Mouse (Mus musculus) layer of hippocampus, adult 9-11 months (tissue): ENCODE results near the gene Rpl31.

Experiments used
- DNase-seq: peaks from one replicate; pipeline ENCODE4 v3.0.0; 2022

The Rpl31 gene

GRCm38 (mm10) chr1:39367601-39368266, at the start of gene Rpl31:
Gene Rpl31 (plus strand): TSS chr1:39367842.
- DNase-seq = peak; percentile 98

DNA sequence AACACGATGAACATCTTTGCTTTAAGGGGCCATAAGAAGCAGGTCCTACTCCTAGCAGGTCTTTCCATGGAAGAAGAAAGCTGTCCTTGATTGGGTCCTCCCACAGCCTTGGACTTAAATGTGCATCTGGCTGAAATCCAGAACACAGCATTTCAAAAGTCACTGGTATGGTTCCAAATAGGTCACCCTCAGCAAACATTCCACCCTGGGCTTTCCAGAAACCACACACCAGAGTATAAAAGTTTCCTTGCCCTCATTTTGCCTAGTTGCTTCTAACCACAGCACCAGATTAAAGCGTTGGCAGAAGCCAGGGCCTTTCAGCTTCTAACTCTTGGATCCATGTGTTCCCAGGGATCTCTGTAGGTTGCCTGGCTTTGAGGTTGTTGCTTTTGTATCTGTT, 49.7 kb upstream of the Rpl31 start:
- DNase-seq = no peak

DNA sequence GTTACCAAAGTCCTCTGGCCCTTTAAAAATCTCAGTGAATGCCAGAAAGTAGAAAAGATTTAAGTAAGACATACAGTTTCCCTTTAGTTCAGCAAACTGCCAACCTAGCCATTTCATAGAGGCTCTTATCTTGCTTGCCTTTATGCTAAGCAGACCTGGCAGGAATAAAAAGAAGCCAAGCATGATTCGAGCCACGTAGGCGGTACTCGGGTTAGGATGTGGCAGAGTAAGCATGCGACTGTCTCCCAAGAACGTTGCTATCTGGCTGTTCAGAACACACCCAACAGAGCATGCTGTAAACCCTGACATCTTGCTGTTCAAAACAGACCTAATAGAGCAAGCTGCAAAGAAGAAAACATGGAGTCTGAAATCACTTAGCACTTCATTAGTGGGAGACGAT, 48.8 kb upstream of the Rpl31 start:
- peak; percentile 39 for DNase-seq

- DNase-seq = no peak
Observed at GRCm38 (mm10) chr1:39321954-39322353, 45.7 kb upstream of the Rpl31 start.

GRCm38 (mm10) chr1:39325228-39325627, 42.4 kb upstream of the Rpl31 start:
- no peak for DNase-seq

GRCm38 (mm10) chr1:39327546-39327945, 40.1 kb upstream of the Rpl31 start:
- DNase-seq = no peak

- no peak for DNase-seq
Observed at GRCm38 (mm10) chr1:39330857-39331594, 36.6 kb upstream of the Rpl31 start.

- no peak for DNase-seq
Observed at GRCm38 (mm10) chr1:39332456-39332855, 35.2 kb upstream of the Rpl31 start.

GRCm38 (mm10) chr1:39335561-39336196, 32.0 kb upstream of the Rpl31 start:
- no peak for DNase-seq

GRCm38 (mm10) chr1:39336788-39337187, 30.9 kb upstream of the Rpl31 start:
- DNase-seq = peak; percentile 53

DNA sequence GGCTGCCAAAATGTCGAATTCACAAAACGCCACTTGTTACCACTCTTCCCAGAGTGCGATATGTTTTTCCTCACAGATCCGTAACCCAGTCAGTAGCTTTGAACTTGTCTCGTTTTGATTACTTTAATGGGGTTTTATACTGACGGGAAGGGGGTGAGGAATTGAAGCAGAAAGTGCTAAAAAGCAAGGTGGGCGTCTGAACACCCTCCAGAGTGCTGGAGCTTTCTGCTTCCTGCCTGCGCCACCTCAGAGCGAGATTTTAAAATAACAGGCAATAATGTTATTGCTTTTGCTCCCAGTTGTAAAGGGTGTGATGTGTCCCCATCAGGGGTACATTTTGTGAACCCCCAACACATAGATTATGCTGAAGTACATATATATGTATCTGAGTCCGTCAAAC, 28.8 kb upstream of the Rpl31 start:
- DNase-seq = no peak

- DNase-seq = no peak
Observed at GRCm38 (mm10) chr1:39339455-39339854, 28.2 kb upstream of the Rpl31 start.

- no peak for DNase-seq
Observed at GRCm38 (mm10) chr1:39340156-39340555, 27.5 kb upstream of the Rpl31 start.

GRCm38 (mm10) chr1:39340647-39341046, 27.0 kb upstream of the Rpl31 start:
- peak; percentile 34 for DNase-seq

DNA sequence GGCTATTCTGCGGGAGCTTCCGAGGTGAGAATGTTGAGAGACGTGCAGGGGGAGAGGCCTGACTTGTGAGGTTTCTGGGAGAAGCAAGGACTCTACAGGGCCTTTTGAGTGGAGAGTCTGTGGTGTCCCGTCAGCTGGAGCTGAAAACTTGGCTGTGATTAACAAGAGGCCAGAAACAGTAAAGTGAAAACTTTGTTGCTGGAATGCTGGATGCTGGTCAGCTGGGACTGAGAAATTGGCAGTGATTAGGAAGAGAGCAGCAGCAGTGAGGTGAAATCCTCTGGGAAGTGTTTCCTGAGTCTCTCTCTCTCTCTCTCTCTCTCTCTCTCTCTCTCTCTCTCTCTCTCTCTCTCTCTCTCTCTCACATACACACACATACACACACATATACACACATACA, 25.8 kb upstream of the Rpl31 start:
- DNase-seq = no peak

- DNase-seq = no peak
Observed at GRCm38 (mm10) chr1:39343242-39343641, 24.4 kb upstream of the Rpl31 start.

DNA sequence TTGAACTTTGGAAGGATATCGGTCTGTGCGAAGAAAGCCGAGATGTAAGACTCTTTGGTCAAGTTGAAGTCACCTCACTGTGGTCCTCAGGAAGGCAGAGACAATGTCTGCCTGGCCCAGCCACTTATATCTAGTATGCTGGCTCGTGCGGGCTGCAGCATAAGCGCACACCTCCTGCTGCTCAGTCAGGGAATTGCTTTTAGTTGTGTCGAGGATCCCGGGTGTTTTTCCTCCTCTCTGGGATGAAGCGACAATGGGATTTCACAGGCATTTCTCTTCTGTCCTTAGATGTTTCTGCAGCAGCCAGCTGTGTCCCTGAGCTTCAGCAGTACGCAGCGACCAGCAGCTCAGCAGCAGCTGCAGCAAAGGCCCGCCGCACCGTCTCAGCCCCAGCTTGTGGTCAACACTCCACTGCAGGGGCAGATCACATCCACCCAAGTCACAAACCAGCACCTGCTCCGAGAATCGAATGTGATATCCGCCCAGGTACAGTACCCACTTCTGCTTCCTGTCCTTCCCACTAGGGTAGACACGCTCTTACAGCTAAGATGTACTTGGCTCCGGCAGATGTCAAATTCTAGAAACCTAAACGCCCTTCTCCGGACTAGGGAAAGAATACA, 22.6 kb upstream of the Rpl31 start:
- no peak for DNase-seq

DNA sequence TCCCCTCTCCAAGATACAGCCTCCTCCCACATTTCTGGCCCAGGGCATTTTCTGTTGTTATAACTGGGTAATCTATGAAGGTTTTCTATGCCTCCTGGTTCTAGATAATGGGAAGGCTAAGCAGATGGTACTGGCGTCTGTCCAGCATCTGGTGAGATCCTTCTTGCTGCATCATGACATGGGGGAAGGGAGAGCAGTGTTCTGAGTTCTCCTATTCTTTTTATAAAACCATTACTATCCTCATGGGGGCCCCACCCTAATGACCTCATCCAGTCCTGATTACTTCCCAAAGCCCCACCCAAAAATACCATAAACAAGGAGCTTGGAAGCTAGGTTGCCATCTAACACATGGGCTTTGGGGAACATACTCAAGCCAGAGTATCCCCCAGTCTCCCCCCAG, 18.6 kb upstream of the Rpl31 start:
- peak; percentile 83 for DNase-seq

DNA sequence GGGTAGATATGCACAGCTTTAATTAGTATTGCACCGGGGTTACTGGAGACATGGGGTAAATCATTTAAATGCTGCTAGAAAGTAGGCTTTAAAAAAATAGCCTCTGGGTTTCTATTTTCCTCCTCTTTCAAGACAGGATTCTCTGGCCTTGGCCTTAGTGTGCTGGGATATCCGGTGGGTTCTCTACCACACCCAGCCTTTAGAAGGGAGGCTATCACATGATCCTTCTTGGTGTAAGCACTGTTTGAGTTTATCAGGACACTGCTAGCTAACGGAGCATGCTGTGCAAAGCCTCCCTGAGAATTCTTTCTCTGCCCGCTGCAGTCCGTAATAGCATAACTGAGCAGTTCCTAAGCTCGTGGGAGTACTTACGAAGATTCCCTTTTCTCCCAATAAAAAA, 18.2 kb upstream of the Rpl31 start:
- no peak for DNase-seq

- DNase-seq = no peak
Observed at GRCm38 (mm10) chr1:39361754-39362514, 5.7 kb upstream of the Rpl31 start.

- DNase-seq = no peak
Observed at GRCm38 (mm10) chr1:39362515-39362893, 5.1 kb upstream of the Rpl31 start.

DNA sequence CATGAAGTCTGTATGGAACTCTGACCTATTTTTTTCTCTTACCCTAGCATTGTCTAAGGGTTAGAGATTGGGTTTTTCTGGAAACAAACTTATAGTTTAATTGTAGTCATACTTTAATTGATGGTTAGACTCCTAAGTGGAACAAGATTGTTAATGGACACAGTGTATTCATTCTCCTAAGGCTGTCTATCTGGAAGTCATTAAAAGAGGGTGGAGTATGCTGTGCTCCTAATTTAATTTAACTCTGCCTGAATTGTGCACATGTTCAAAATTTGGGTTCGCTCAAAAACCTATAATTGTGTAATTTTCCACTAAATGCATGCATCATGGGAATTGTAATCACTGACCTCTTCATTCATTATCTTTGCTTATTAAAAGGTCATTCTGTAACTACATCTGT, 2.1 kb upstream of the Rpl31 start:
- no peak for DNase-seq

GRCm38 (mm10) chr1:39367045-39367444, 597 bp upstream of the Rpl31 start:
- no peak for DNase-seq
